Mouse (Mus musculus): ENCODE measurements around the gene Rnf152. TPM values are rescaled to one million over a fixed set of nuclear protein-coding genes. Genes with fewer than 3 reads are reported as not detected.

Rnf152 gene
- total RNA-seq, 2 experiments from 2014 or later = 2.0 to 2.5 TPM

DNA sequence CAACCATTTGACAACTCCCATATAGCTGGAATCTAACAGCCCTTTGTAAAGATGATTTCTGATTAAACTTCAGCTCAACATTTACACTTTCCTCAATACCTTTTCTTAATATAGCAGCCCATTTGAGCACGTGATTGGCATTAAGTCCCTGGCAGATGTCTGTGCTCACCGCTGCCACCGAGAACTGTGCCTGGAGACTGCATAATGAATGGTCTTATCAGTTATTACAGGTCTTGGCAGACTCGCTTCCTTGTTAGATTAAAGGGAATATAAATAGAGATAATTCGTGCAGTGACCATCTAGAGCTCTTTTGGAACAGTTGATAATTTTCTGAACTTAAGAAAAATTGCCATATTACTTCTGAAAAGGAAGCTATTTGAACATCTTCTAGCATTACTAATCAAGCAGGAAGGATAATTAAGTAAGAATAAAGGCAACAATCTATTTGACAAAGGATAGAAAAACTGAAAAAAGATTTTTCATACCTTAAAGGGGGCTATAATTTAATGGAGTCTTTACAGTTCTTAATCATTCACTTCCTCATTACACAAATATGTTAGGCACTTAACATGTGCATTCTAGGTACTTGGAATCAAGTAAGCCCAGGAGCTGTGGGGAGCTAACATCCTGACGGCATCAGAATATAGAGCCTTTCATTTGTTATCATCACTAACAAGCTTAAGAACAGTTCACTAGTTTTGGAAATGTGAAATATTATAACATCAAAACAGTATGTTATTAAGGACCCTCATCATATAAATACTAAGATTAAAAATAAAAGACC is 113.0 kb downstream of the Rnf152 start:
- no peak for DNase-seq (ENCODE audit: low spot score in 2 of 2)

DNA sequence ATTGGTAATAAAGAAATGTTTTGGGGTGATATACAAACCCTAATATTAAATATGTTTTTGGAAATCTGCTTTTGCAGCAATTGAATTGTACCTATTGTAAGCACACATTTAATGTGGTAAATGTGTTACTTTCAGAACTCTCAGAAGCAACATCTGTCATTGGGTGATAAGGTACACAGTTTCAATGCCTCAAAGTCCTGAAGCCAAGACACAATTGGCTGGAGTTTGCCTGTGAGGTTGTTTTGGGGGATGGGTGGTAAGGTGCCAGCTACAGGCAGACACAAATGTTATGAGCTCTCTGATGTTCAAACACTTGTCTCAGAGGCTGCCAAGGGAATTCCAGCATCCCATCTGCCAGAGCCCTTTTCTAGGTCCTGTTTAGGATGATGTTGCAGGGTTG is 116.3 kb downstream of the Rnf152 start:
- DNase-seq (ENCODE audit: low spot score in 2 of 2) = no peak

All from adrenal gland, adult 18-20 months (tissue).